Mouse (Mus musculus): ENCODE measurements around the gene Mxra7.
"Not testable (repeated sequence)": the region's sequence is repeated elsewhere in the genome, so short reads cannot be mapped to it uniquely, and the experiment has no call there.

Gene Mxra7

DNA sequence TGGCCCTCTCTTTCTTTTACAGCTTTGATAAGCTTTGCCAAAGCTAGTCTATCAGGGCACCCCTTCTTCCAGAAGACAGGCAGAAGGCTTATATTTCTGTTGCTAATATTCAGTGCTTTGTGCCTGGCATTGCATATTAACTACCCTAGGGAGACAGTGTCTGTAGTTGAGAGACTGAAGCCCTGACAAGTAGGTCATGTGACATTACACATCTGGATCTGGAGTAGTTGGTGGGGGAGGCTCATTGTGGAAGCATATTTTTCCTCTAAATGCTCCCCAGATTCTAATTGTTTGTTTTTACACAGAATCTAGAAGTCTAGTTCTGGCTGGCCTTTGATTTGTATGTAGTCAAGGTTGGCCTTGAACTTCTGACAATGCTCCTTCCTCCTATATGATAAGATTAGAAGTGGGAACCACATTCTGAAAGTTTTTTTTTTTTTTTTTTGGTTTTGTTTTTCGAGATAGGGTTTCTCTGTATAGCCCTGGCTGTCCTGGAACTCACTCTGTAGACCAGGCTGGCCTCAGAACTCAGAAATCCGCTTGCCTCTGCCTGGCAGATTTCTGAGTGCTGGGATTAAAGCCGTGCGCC, 18.8 kb upstream of the Mxra7 start:
- no peak for DNase-seq

DNA sequence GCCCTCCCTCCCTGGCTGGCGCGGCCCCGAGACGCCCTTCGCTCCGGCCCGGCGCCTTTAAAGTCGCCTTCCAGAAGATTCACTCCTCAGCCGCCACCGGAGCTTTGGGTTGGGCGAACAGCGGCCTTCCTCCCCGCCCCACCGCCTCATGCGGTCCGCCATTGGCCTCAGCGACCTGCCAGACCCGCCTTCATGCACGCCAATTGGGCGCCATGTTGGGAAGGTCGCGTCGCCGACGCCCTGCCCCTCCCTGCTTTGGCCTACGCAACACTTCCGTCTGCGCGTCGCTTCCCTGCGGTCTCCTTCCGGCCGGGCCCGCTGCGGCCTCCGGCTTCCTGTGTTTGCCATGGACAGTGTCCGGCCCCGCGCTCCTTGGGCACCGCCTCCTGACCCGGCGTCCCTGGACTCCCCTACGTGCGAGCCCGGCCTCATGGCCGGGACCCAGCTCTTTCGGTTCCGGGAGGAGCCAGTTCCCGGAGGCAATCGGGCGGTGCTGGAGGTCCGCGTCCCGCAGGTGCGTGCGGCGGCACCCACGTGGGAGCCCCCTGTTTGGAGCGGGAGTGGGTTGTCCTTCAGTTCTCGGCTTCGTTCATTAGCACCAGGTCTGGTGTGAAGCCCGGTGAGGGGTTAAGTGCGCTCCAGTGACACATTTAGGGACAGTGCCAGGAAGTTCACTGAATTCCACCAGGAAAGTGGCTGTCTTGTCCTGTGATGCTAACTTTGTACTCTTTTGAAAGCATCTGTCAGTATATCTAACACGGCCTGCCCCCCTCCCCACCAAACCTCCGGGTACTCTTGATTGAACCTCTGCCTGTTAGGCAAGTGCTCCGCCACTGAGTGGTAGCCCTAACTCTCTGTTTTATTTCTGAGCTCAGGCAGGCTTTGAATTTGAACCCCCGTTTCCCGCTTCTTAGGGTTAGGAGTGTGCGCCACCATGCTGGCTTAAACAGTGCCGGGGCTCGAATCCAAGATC, 15.7 kb upstream of the Mxra7 start, which contains the start of the genes Mettl23 and Jmjd6:
Gene Mettl23 (plus strand): TSS at position 18 of the 973 bp plus-strand sequence.
Gene Jmjd6 (minus strand): TSS at position 189 of the 973 bp plus-strand sequence.
- DNase-seq = peak; percentile 99

DNA sequence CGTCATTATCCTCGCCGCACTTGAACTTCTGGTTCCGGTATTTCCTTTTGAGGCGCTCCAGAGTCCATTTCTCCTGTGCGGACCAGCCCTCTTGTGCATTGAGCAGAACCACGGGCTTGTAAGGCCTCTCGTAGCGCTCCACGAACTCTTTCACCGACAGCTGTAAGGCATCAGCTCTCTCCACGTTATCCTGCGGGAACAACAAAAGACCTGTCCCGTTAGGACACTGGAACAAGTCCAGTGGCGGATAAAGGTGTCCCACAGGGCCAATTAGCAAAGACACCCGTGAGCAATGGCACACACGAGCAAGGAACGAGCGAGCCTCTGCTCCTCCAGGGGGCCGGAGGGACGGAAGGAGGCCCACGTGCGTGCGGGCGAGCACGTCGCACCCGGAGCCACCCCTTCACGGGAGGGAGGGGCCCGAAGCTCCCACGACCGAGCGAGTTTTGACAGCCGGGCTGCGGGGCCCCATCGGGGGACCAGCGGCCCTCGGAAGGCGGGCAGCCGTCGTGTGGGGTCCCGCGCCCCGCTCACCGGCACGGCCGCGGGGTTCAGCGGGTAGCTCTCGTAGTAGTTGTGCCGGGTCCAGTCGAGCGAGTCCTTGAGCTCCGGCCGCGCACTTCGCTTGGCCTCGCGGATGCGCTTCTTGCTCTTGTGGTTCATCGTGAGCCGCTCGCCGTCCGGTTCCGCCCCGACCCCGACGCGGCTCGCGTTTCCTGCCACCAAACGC, 14.8 kb upstream of the Mxra7 start:
- peak; percentile 81 for DNase-seq

DNA sequence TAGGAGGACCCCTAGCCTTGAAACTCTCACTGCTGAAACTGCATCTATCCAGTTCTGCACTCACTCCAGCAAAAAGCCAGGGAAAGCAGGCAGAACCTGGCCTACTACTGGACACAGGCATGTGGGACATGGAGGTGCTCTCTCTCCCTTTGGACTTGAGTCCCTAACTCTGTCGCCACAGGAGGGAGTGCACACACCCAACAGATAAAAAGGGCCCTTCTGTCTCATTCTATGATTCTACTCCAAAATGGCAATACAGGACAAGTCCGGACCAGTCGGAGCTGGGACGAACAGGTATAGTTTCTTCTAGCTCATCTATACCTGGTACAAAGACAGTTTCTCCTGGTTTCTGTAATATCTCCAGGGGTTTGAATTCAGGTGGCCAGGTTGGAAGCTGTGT, 12.9 kb upstream of the Mxra7 start:
- DNase-seq = no peak

DNA sequence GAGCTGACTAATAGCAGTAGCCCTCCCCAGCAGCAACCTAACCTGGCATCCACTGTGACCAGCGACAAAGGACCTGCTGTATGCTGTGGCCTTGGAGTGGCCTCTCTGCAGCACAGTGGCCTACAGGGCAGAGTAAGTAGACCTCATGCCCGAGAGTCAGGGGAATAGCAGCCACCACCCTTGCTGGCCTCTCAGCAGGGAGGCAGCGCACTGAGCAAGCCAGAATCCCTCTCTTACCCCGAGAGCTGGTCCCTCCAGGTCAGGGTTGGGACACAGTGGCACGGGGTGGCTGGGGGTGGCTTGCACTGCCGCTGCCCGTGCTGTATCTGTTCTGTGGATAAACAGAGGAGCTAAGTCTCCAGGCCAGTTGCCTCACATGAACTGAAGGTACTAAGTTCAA, 11.8 kb upstream of the Mxra7 start:
- DNase-seq = no peak

DNA sequence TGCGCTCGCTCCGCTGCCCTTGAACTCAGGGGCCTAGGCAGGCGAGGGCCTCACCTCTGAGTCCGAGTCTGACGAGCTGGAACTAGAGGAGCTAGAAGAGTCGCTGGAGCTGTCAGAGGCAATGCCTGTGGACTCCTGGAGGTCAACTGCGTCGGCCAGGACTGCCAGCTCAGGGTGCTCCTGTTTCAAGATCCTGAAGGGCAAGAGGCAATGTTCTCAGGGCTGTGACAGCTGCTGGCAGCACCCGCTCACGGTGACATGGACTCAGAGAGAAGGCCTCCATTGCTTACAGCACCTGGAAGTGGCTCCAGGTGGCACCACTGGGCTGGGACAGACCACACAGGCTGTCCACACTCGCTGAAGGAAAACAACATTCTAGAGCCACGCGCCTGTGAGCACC, 11.1 kb upstream of the Mxra7 start:
- DNase-seq = no peak

DNA sequence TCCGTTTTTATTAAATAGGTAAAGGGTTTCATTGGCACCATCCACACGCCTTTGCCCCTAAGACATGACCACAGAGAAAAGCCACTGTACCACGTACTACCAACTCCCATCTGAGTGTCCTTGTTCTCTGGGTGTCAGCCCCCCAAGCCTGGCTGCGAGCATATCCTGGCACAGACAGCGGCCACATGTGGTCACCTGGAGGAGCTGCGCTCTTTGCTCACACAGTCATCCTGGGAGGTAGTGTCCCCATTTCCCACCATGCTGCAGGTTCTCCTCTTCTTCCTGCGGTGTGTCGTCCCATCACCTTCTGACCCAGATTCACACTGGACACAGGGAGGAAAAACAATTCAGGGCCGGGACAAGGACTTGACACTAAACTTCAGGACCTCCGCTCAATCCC, 9.6 kb upstream of the Mxra7 start:
- no peak for DNase-seq

DNA sequence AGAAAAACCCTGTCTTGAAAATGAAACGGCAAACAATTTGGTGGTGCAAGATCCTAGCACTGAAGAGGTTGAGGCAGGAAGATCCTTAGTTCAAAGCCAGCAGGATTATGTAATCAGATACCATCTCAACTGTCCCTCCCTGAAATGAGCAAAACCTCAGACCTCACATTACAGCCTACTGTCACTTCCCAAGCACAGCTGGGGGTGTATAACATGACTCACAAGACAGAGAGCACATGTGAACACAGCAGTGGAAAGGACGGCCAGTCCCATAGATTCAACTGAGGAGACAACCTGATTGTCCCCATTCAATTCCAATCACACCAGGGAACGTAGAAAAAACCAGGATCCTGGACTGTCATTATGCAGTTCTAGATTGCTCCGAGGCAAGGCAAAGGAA, 8.4 kb upstream of the Mxra7 start:
- DNase-seq = no peak

DNA sequence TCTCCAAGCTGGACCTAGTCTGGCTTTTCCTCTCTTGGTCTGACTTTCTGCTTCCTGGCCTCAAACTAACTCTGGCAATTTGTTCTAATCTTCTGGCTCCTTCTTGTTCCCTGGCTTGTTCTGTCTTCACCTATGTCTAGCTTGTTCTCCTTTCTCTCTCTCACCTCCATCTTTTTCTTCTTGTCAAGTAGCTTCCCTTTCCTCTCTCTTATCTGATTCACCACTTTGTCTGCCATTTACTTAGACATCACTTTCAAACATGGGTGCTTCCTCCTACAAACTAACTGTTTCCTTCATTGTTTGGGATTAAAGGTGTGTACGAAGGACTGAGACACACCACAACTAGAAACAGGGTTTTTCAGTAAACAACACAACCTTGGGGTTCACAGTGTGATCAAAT, 7.1 kb upstream of the Mxra7 start:
- DNase-seq = no peak

DNA sequence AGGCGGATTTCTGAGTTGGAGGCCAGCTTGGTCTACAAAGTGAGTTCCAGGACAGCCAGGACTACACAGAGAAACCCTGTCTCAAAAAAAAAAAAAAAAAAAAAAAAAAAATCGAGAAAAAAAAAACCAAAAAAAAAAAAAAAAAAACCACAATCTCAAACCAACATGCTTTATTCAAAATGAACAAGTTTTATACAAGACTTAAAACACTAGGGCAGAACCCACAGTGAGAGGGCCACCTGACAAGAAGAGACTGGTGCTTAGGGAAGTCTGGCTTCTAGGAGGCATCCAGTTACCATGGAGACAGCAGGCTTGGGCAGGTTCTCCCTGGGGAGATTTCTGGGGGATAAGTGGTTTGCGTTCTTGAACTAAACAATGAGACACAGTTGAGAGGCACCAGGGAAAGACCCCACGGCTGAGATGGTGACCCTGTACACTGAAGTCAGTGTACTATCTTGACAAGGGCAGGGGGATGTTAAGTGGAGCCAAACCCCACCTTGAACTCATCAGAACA, 4.4 kb upstream of the Mxra7 start:
- no peak for DNase-seq

DNA sequence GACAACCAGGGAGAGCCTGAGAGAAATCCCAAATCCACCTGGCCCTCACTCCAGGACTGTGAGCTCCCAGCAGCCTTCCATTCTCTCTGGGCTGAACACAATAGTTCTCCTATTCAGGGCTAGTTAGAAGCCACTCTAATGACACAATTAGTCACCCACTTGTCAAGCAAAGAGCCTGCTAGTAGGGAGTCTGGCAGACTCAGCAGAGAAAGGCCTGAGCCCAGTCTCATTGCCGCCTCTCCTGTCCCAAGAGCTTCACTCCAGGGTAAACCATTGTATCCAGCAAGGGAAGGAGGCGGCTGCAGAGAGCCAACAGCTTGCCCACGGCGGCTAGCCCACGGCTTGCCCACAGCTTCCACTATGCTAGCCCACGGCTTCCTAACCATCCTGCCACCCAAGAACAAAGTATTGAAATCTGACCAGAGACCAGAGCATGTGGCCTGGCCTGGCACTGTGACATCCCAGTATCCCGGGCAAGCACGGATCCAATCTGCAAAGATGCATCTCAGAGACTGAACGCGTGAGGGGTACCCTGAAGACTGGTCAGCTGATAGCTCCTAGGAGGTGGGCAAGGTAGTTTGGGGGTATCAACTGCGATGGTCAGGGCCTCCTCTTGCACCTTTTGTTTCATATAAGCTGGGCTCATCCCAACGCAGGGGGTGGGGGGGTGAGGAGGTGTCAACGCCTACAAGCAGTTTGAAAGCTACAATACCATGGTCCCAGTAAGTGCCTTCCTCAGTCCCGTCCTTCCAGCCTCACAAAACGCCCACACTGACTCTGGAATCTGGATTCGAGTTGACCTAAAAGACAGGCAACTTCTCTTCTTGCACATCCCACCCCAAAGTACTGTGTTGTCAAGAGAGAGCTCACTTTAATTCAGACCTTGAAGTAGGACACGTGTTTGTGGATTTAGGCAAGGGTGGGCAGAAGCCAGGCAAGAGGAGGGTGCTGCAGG, 1.0 kb downstream of the Mxra7 start:
- no peak for DNase-seq

DNA sequence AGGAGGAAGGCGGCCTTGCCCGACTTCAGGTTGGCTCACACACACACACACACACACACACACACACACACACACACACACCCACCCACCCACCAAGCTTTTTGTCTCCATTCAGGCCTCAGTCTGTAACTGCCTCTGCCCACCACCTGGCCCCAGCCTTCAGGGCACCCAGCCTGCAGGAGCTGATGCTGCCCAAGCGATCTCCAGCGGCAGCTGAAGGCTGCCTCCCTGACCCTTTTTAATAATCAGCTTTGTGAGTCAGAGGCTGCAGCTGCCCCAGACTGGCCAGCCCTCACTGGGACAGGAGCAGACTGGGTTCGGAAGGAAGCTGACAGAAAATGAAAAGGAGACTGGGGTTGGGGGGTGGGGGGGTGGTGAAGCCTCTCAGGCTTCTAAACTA, 2.6 kb downstream of the Mxra7 start:
- no peak for DNase-seq

DNA sequence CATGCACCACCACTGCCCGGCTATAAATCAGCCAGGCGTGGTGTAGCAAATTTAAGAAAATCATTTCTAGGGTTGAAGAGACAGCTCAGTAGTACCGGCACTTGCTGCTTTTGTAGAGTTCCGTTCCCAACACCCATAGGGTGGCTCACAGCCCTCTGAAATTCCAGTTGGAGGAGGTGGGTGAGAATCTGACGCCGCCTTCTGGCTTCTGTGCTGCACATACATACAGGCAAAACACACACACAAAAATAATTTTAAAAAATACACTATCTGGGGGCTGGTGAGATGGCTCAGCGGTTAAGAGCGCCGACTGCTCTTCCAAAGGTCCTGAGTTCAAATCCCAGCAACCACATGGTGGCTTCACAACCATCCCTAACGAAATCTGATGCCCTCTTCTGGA, 4.0 kb downstream of the Mxra7 start:
- DNase-seq = not testable (repeated sequence)

DNA sequence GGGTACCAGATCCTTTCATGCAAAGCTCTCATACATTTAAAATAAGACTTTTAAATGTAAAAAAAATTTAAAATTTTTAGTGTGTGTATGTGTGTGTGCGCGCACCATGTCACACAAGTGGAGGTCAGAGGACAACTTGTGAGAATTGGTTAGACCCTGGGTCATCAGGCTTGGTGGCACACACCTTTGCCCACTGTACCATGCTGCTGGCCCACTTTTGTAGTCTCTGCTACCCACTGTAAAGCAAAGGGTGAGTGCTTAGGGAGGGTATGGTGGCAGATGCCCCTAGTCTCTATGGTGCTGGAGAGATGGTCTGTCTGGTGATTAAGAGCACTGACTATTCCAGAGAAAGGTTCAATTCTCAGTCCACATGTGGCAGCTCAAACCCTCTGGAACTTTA, 4.6 kb downstream of the Mxra7 start:
- DNase-seq = no peak

DNA sequence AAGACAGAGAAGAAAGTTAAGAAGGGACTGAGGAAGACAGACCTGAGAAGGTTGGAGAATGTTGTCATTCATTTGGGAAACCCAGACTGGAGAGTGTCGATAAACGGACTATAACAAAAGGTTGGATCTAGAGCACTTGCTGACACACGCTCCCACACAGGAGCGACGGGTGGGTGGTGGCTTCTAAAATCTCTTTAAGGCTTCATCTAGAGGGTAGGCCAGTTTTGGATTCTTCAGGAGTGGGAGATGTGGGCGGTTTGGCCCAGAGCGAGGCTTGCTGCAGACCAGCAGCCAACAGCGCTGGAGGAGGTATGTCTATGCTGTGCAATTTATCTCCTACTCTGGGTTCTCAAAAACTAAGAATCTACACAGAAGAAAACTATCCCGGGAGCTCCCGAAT, 5.2 kb downstream of the Mxra7 start:
- DNase-seq = no peak

DNA sequence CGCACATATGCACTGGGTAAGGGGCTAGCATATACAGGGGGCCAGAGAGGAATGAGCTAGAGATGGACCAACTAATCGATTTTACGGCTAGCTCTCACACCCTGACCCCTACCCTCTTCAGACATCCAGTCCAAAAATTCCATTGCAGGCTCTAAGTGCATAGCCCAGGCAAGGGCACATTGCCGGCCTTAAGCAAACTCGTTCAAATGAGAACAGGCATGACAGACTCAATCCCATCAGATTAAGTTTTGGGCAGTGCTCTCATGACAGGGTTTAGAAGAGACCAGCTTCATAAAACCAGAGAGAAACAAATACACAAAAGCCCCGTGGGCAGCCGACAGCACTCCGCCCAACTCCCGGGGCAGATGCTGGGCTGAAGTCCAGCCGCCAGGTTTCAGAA, 5.6 kb downstream of the Mxra7 start:
- no peak for DNase-seq

DNA sequence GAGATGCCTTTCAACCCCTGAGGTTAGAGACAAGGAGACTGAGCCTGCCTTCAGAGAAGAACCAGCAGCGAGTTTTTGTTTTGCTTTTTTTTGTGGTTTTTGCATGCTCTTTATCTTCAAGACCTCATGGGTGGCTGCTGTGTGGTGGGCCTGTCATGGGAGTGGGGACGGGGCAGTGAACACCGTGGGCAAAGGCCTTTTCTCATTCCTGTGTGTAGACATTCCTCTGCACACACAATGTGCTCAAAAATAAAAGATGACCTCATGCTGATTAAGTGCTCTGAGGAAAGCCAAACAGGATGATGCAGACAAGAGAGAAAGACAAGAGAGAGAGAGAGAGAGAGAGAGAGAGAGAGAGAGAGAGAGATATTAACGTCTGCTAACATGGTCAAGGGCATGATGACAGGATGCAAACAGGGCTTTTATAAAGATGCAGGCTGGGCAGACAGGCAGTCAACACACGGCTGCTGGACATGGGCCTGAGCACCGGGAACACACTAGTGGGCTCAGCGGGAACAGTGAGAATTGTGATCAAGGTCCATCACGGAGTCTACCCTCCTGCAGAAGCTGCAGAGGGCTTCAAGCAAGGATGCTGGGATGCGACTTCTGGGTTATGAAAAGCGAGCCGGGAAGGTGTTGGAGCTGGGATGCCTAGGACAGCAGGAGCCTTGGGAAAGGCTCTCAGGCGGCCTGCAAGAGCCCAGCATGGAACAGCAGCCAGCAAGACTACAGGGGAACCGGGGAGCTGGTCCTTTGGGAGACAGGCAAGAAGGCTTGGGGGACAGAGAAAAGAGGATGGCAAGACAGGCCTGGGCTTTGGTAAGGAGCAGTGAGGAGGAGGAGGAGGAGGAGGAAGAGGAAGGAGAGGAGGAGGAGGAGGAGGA, 6.5 kb downstream of the Mxra7 start:
- DNase-seq = no peak

DNA sequence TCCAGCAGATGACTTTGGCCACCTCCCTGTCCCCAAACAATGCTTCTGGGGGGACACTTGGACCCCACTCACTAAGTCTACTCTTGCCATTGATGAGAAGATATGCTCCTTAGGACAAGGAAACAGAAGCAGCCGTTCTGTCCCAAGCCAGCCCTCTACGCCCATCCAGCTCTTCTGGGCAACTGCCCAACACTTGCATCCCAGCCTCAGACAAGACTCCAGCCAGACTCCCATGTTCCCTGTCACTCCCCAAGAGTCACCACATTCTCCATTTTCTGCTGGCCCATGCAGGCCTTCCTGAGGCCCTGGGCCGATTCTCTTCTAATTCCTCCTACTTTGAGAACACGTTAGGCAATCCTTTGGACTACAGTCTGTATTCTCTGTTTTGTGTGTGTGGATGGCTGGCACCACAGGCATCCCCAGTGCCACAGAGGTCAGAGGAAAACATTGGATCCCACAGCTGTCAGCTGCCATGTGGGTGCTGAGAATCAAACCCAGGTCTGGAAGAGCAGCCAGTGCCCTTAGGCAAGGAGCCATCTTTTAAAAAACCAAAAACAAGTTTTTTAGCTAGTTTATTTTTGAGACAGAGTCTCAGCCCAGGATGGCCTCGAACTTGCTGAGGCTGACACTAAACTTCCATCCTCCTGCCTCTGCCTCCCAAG, 7.8 kb downstream of the Mxra7 start:
- no peak for DNase-seq

DNA sequence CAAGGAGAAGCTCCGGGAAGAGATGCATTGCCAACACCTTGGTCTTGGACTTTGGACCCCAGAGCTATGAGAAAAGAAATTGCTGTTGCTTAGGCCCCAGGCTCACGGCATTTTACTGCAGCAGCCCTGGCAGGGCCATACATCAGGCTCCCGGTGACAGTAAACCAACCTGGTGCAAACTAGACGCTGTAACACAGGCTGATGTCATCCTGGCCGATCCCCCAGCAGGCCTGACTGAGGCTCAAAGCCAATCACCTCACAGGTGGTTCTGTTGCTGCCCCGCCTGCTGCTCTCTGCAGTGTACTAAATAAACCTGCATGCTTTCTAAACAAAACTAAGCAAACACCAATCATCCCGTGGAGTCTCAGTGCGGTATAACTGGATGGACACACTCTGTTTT, 9.1 kb downstream of the Mxra7 start:
- no peak for DNase-seq

DNA sequence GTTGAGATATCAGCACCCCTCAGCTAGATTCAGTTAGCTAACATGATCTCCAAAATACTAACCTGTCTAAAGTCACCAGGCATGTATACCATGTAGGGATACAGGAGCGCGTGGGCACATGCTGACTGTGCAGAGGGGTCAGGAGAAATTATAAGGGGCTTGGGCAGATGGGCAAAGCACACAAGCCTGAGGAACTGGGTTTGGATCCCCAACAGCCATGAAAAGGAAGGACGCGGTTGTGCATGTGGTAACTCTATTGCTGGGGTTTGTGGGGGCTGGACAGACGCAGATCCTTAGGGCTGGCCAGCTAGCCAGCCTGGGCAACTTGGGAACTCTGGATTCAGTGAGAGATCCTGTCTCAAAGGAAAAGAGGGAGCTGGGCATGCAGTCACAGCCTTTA, 10.3 kb downstream of the Mxra7 start:
- DNase-seq = peak; percentile 3

DNA sequence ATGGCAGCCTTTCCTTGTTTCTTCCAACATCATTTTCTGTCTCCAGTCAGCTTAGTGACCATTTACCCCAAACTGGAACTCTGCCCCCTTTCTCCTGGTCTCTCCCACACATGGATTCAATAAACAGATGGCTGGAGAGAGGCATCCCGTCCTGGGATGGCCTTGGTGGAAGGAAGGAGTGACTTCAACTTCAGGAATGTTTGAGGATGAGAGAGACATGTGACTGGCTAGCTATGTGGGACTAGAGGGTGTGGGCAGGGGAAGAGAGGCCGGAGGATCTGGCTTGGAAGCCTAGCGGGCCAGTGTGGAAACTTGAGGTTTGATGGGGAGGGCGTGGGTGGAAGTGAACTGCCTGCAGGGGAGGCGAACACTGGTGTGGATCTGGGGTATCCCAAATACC, 11.1 kb downstream of the Mxra7 start:
- DNase-seq = peak; percentile 8
